Mouse (Mus musculus) limb, embryonic 10.5 days (tissue): ENCODE measurements around the gene Cpm. TPM values are rescaled to one million over a fixed set of nuclear protein-coding genes. Genes with fewer than 3 reads are reported as not detected.

Experiments
- DNase-seq: peaks from one replicate; pipeline ENCODE4 v3.0.0-alpha.2; 2017; ENCODE audit warnings: low spot score
- H3K27ac ChIP-seq: fragments of 300-500 bp; sonication (generic); 2 replicates; pipeline ENCODE4 v1.5.1; 2016; ENCODE audit warnings: mild to moderate bottlenecking
- H3K27me3 ChIP-seq: fragments of 300-500 bp; sonication (generic); 2 replicates; pipeline ENCODE4 v1.6.1; 2016; ENCODE audit warnings: low read depth, mild to moderate bottlenecking; ENCODE audit not compliant: poor library complexity, severe bottlenecking
- H3K36me3 ChIP-seq: fragments of 300-500 bp; sonication (generic); 2 replicates; pipeline ENCODE4 v1.6.1; 2016; ENCODE audit warnings: mild to moderate bottlenecking, moderate library complexity
- H3K4me1 ChIP-seq: fragments of 300-500 bp; sonication (generic); 2 replicates; pipeline ENCODE4 v1.6.1; 2016
- H3K4me3 ChIP-seq: fragments of 300-500 bp; sonication (generic); 2 replicates; pipeline ENCODE4 v1.5.1; 2016; ENCODE audit warnings: mild to moderate bottlenecking, moderate library complexity
- H3K9me3 ChIP-seq: fragments of 300-500 bp; sonication (generic); replicated peaks from 2 replicates; pipeline ENCODE4 v1.6.1; 2016; ENCODE audit warnings: mild to moderate bottlenecking
- WGBS: fragments of 180-500 bp; shearing (Covaris S2); methylation state at CpG from one replicate; pipeline ENCODE4 v1.1.7; 2016; 5-methylcytosine and 5-hydroxymethylcytosine counted together
- polyA plus RNA-seq: library from polyadenylated mRNA; unstranded; fragments of >200 nt; fragmentation: Nextera tagmentation; extraction: Ambion mirVana; gene quantifications from 2 replicates; pipeline ENCODE4 v1.2.1, GENCODE M21; 2016

Gene Cpm
- 22.5 and 31.5 TPM in 2 replicates for polyA plus RNA-seq

DNA sequence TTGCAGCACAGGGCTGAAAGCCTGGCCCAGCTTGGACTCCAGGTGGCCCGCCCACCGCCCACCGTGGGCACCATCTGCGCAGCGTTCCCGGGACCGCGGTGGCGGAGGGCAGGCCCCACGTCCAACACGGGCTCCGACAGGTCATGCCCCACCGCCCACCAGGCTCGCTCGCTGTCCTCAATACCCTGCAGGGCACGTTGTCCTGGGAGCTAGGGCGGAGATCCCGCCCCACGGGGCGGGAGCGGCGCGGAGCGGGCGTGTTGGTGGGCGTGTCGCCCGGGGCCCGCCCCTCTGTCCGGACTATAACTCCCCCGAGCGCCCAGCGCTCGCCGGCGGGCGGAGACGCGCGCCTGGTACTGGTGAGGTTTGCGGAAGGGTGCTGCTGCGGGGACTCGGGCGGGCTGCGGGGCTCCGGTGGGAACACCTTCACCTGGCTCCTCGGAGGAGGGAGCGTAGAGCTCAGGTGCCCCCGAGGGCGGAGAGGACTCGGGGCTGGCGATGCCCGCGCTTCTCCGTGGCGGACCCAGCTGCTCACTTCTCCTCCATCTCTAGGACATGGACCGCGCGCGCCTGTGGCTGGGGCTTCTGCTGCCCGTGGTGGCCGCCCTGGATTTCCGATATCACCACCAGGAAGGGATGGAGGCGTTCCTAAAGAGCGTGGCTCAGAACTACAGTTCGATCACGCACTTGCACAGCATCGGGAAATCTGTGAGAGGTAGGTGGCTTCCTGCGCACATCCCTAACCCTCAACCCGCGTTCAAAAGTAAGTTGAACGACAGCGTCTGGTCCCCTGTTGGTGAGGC lies at the start of gene Cpm:
Gene Cpm, plus strand, starts transcription at position 332 of the 803 bp plus-strand sequence.
- H3K36me3 ChIP-seq, result 0 out of 2 replicates have a peak, but pooled peaks cover 2% of the 10 kb centered on the region
- H3K27ac ChIP-seq, result peak within 1 kb of the TSS; percentile 81
- under 1% methylated on average over 73 of the region's 73 CpGs for WGBS
- H3K4me3 ChIP-seq, result peak within 1 kb of the TSS; percentile 73
- peaks cover 36% of the 10 kb centered on the region for H3K4me1 ChIP-seq
- H3K27me3 ChIP-seq, result peaks cover 49% of the 10 kb centered on the region
- peak; percentile 87 for DNase-seq
- no peaks in the 10 kb centered on the region for H3K9me3 ChIP-seq

DNA sequence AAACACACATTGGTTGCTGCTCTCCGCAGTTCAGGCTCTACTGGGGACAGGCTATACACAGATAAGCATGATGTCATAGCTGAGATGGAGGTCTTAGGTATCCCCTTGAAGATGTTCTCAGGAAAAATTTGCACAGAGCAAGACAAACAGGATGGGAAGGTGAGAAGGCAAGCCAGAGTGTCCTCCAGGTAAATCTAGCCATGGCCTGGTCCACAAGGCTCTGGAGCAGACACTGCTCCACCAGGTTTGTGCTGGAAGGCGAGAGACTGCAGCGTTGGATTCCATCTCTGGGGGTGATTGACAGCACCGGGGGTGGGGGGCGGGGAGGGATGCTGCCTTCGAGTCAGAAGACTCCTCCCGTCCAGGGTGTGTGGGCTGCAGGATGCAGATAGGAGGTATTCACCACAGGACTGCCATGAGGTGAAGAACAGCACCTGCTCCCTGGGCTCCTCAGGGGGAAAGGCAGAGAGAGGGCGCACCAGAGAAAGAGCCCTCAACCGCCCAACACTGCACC lies 49.5 kb upstream of the Cpm start:
- DNase-seq, result no peak
- Histone ChIP-seq H3K36me3 (no peaks in the 10 kb centered on the region), H3K27ac (peak overlapping the region; percentile 67), H3K4me3 (no peak overlapping the region), H3K4me1 (peaks cover 44% of the 10 kb centered on the region), H3K27me3 (peaks cover 21% of the 10 kb centered on the region), H3K9me3 (no peaks in the 10 kb centered on the region)
- 57% methylated on average over 9 of the region's 9 CpGs for whole genome bisulfite sequencing

DNA sequence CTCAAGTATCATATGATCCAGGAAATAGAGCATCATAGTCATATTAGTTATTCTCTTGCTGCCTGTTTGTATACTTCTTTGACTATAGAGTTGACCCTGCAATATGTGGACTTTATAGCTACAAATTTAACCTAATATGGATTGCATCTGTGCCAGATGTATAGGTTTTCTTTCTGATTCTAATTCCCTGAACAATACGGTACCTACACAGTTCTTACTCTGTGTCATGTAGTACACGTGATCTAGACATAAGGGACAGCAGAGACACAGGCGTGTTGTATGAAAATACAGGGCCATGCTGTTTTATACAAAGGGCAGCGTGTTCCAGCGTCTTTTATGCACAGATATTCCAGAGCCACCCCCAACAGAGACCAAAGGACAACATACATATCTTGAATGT lies 48.9 kb upstream of the Cpm start:
- Histone ChIP-seq H3K4me1 (peaks cover 44% of the 10 kb centered on the region), H3K36me3 (no peaks in the 10 kb centered on the region), H3K4me3 (no peak overlapping the region), H3K27ac (no peak overlapping the region), H3K9me3 (no peaks in the 10 kb centered on the region), H3K27me3 (peaks cover 21% of the 10 kb centered on the region)
- WGBS, result 94% methylated on average over 5 of the region's 5 CpGs
- DNase-seq, result no peak

DNA sequence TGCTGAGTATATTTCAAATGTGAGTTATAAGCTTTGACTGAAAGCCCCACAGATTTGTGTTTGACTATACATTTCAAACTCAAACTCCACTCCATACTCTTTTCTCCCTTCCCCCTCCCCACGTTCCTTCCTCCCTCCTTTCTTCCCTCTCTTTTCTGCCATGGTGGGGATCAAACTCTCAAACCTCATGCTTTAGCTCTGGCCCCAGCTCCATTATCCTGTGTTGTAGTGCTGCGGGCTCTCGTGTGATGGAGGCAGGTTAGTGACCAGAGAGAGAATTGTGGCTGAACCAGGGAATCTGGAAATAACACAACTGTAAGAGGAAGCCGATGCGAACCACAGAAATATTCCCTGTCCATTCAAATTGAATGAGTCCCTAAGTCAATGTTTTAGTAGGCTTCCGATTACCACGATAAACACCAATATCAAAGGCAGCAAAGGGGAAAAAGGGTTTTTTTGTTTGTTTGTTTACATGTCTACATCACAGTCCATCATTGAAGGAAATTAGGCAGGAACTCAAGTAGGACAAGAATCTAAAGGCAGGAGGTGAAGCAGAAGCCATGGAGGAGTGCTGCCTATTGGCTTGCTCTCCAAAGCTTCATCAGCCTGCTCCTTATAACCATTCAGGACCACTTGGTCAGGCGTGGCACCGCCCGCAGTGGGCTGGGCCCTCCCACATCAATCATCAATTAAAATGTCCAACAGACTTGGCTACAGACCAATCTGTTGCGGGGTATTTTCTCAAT lies 48.1 kb upstream of the Cpm start:
- Histone ChIP-seq H3K9me3 (no peaks in the 10 kb centered on the region), H3K4me1 (peaks cover 38% of the 10 kb centered on the region), H3K27me3 (peaks cover 21% of the 10 kb centered on the region), H3K4me3 (no peak overlapping the region), H3K36me3 (no peaks in the 10 kb centered on the region), H3K27ac (peak overlapping the region; percentile 51)
- WGBS, result 94% methylated on average over 11 of the region's 11 CpGs
- no peak for DNase-seq

DNA sequence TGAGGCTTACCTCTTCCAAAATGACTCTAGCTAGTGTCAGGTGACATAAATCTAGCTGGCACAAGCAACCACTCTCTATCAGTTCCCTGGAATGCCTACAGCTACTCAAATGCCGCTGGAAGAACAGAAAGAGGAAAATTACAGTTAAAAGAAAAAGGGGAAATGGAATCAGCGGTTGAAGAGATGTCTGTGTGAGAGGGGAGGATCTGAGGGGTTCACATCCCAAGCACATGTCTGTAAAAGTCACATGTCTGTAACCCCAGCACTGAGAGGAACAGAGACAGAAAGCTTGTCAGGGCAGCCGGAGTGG lies 47.6 kb upstream of the Cpm start:
- WGBS, result 90% methylated on average over 3 of the region's 3 CpGs
- H3K27me3 ChIP-seq, result peaks cover 21% of the 10 kb centered on the region

DNA sequence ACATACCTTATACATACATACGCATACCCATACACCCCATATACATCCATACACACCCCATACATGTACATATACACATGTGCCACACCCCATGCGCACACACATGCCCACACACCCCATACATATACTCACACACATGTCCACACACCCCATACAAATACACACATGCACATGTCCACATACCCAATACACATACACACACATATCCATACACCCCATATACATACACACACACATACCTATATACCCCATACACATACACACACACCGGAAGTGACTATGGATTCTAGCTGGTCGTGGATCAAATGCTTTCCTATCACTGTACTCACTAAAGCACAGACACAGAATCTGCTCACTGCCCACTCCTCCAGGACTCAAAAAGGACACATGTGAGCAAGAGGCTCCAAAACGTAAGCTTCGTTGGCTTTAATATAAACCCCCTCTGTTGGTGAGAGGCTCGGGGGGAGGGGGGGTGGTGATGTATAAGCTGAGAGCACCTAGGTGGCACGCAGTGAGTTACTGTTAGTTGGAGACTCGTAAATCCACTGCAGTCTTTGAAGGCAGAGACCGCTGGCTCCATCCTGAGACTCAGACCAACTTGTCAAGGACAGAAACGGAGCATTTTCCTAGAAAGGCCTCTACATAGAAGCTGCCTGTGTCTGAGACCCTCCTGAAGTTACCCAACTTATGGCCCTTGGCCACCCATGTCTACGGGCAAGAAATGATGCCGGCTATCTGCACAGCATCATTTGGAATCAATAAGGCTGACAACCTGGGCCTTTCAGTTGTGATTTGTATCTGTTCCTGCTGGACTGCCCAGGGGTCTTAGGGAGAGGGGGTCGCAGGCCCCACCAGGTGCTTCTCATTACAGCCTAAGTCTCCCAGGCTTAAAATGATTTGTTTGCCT lies 45.9 kb upstream of the Cpm start:
- H3K27me3 ChIP-seq, result peaks cover 18% of the 10 kb centered on the region
- H3K27ac ChIP-seq, result peak overlapping the region; percentile 86
- no peaks in the 10 kb centered on the region for H3K9me3 ChIP-seq
- DNase-seq, result peak; percentile 83
- WGBS, result 38% methylated on average over 14 of the region's 14 CpGs
- H3K4me3 ChIP-seq, result peak overlapping the region; percentile 24
- H3K36me3 ChIP-seq, result no peaks in the 10 kb centered on the region
- H3K4me1 ChIP-seq, result peaks cover 43% of the 10 kb centered on the region

More for the DNA sequence above, 47.6 kb upstream of the Cpm start:
- no peaks in the 10 kb centered on the region for H3K9me3 ChIP-seq
- H3K36me3 ChIP-seq, result no peaks in the 10 kb centered on the region
- H3K4me1 ChIP-seq, result peaks cover 38% of the 10 kb centered on the region
- H3K4me3 ChIP-seq, result no peak overlapping the region
- no peak for DNase-seq
- peak overlapping the region; percentile 51; the same call in 1 of the 2 replicates for H3K27ac ChIP-seq

DNA sequence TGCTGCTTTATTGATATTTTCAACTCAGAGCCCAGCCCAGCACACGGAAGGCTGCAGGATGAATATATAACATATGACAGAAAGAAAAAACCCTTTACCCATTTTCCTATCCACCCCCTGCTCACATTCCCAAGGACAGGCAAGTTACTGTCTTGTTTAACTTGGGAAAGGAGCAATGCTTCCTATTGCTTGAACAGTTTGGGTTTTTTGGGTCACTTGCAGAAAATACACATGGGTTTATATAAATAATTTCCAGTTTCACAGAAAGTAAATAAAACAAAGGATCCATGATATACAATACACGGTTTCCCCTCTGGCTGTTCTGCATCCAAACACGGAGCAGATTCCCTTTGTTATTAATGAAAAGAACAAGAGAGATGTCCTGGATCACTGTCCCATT lies 45.2 kb upstream of the Cpm start:
- no peaks in the 10 kb centered on the region for H3K36me3 ChIP-seq
- H3K27me3 ChIP-seq, result peaks cover 11% of the 10 kb centered on the region
- peak overlapping the region; percentile 86 for H3K27ac ChIP-seq
- peak overlapping the region; percentile 24; the same call in 1 of the 2 replicates for H3K4me3 ChIP-seq
- no peak for DNase-seq
- peaks cover 48% of the 10 kb centered on the region for H3K4me1 ChIP-seq
- no peaks in the 10 kb centered on the region for H3K9me3 ChIP-seq
- 45% methylated on average over 3 of the region's 3 CpGs for WGBS

DNA sequence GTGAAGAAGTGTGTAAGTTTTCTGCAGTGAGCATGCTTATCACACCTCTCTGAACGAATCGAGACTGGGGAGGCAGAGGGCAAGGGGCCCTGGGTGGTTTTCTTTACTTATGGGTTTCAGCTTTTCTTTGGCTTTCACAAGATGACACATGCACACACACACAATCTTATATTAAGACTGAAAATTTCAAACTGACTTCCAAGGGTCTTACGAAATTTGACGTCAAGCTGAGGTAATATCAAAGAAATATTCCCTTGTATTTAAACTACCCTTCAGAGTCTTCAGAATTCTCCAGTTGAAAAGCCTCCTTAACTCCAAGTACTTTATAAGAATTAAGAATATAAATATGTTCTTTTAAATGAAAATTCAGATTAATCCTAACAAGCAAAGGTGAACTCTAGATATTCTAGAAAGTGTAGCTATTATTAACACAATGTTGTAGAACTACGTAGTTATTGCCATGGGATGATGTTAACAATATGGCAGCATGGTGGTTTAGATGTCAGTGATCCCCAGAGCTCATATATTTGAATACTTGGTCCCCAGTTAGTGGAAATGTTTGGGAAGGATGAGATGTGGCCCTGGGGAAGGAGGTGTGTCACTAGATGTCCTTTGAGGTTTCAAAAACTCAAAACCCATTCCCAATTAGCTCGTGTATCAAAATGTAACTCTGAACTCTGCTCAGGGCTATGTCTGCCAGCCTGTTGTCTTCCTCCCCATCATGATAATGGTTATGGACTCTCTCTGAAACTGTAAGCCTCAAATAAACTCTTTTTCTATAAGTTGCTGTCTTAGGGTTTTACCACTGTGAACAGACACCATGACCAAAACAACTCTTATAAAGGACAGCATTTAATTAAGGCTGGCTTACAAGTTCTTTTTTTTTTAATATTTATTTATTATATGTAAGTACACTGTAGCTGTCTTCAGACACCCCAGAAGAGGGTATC lies 44.5 kb upstream of the Cpm start:
- WGBS, result 82% methylated on average over 6 of the region's 6 CpGs
- peak overlapping the region; percentile 86 for H3K27ac ChIP-seq

DNA sequence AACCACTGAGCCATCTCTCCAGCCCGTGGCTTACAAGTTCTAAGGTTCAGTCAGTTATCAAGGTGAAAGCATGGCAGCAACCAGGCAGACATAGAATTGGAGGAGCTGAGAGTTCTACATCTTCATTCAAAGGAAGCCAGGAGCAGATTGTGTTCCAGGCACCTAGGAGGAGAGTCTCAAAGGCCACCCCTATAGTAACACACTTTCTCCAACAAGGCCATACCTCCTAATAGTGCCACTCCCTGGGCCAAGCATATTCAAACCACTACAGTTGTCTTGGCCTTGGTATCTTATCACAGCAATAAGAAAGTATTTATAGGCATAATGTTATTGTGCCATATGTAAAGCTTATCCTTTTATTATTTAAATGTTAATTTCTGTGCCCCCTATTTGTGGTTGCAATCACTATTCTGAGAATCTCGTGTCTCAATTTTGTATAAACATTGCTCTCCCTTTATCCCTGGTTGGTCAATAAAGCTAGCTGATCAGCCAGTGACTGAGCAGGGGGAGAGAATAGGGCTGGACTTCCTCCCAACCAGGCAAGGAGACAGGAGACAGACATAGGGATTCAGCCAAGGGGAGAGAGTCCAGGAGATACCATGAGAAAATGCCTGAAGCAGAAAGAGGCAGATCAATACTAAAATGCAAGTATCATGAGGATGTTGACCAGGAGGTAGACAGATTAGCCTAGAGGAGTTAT lies 43.5 kb upstream of the Cpm start:
- peaks cover 52% of the 10 kb centered on the region for H3K4me1 ChIP-seq
- H3K27me3 ChIP-seq, result no peaks in the 10 kb centered on the region
- no peaks in the 10 kb centered on the region for H3K36me3 ChIP-seq
- H3K9me3 ChIP-seq, result no peaks in the 10 kb centered on the region
- DNase-seq, result no peak
- 89% methylated on average over 2 of the region's 2 CpGs for WGBS
- no peak overlapping the region; the same call in 1 of the 2 replicates for H3K27ac ChIP-seq
- H3K4me3 ChIP-seq, result no peak overlapping the region

More for the DNA sequence above, 44.5 kb upstream of the Cpm start:
- Histone ChIP-seq H3K4me3 (no peak overlapping the region), H3K9me3 (no peaks in the 10 kb centered on the region), H3K36me3 (no peaks in the 10 kb centered on the region), H3K4me1 (peaks cover 47% of the 10 kb centered on the region), H3K27me3 (peaks cover 4% of the 10 kb centered on the region)
- DNase-seq, result no peak

DNA sequence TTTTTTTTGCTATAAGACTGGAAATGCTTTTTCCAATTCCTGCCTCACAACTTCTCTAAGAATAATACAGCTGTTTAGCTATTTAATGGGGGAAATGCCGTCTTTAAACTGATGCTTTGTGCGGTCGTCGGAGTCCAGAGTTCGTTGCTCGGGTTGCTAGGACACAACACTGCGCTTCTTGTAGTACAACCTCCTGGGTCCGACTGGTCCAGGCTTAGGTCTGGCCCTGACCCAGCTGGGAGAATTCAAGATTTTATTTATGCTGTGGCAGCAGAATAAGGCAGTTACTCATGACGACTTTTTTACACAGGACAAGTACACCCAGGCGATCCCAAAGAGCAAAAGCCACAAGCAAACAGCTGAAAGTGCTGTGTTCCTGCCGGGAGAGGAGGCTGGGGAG lies 42.4 kb upstream of the Cpm start:
- DNase-seq, result no peak
- Histone ChIP-seq H3K27ac (peak overlapping the region; percentile 70), H3K36me3 (no peaks in the 10 kb centered on the region), H3K9me3 (no peaks in the 10 kb centered on the region), H3K4me3 (no peak overlapping the region), H3K27me3 (no peaks in the 10 kb centered on the region), H3K4me1 (peaks cover 57% of the 10 kb centered on the region)
- WGBS, result 79% methylated on average over 11 of the region's 11 CpGs

DNA sequence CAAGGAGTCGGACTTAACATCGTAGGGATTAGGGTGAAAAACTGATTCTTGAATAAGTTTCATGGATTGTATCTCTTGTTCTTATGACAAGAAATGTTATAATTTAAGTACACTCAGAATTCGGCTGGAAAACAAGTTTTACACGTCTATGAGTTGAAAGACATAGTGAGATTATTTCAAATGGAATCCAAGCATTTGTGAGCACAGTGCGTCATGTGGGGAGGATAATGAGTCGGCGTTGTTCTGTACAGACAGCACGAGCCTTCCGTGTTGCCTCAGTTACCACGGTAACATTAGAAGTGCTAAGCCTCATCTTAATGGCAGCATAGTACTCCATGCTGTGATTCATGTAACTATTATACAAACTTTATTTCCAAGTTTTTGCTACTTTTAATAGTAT lies 42.0 kb upstream of the Cpm start:
- Histone ChIP-seq H3K27ac (peak overlapping the region; percentile 70), H3K9me3 (no peaks in the 10 kb centered on the region), H3K4me1 (peaks cover 61% of the 10 kb centered on the region), H3K36me3 (no peaks in the 10 kb centered on the region), H3K27me3 (no peaks in the 10 kb centered on the region), H3K4me3 (no peak overlapping the region)
- DNase-seq, result no peak
- WGBS, result 94% methylated on average over 10 of the region's 10 CpGs
